Mouse (Mus musculus) midbrain, embryonic 11.5 days (tissue): ENCODE results near the gene Ttc3. TPM values are rescaled to one million over a fixed set of nuclear protein-coding genes. Genes with fewer than 3 reads are reported as not detected.
A peak's percentile ranks its signal among the peaks of the same experiment; 100 is the strongest.
"Not testable (repeated sequence)": the region's sequence is repeated elsewhere in the genome, so short reads cannot be mapped to it uniquely, and the experiment has no call there.

Source experiments
- ATAC-seq: fragments of 200-750 bp; cut with Nextera tagmentation; 2 replicates; pipeline ENCODE4 v1.8.0; 2017; ENCODE audit warnings: moderate TSS enrichment, moderate library complexity; ENCODE audit not compliant: low FRiP score
- DNase-seq: peaks from one replicate; pipeline ENCODE4 v3.0.0; 2015; ENCODE audit warnings: low spot score; ENCODE audit errors: missing footprints
- H3K27ac ChIP-seq: fragments of 300-500 bp; sonication (generic); 2 replicates; pipeline ENCODE4 v1.5.1; 2014; ENCODE audit warnings: low read depth, low read length
- H3K27me3 ChIP-seq: fragments of 300-500 bp; sonication (generic); 2 replicates; pipeline ENCODE4 v1.6.1; 2014; ENCODE audit warnings: mild to moderate bottlenecking, low read length, moderate library complexity, mixed read lengths; ENCODE audit not compliant: control insufficient read depth, insufficient read depth
- H3K36me3 ChIP-seq: fragments of 300-500 bp; sonication (generic); 2 replicates; pipeline ENCODE4 v1.6.1; 2014; ENCODE audit warnings: mild to moderate bottlenecking, low read length, moderate library complexity, mixed read lengths; ENCODE audit not compliant: control insufficient read depth, insufficient read depth
- H3K4me1 ChIP-seq: fragments of 300-500 bp; sonication (generic); 2 replicates; pipeline ENCODE4 v1.6.1; 2014; ENCODE audit warnings: low read length; ENCODE audit not compliant: control insufficient read depth, insufficient read depth
- H3K4me2 ChIP-seq: fragments of 300-500 bp; sonication (generic); 2 replicates; pipeline ENCODE4 v1.6.1; 2014; ENCODE audit warnings: mild to moderate bottlenecking, moderate library complexity
- H3K4me3 ChIP-seq: fragments of 300-500 bp; sonication (generic); 2 replicates; pipeline ENCODE4 v1.5.1; 2014; ENCODE audit warnings: low read depth, low read length
- H3K9ac ChIP-seq: fragments of 300-500 bp; sonication (generic); 2 replicates; pipeline ENCODE4 v1.6.1; 2014; ENCODE audit warnings: low read length
- H3K9me3 ChIP-seq: fragments of 300-500 bp; sonication (generic); 2 replicates; pipeline ENCODE4 v1.6.1; 2016; ENCODE audit warnings: low read length; ENCODE audit not compliant: control insufficient read depth
- WGBS: fragments of 180-500 bp; shearing (Covaris S2); extraction: QIAGEN DNeasy Blood & Tissue Kit; methylation state at CpG from one replicate; pipeline ENCODE4 v1.1.7; 2014; 5-methylcytosine and 5-hydroxymethylcytosine counted together
- polyA plus RNA-seq: library from polyadenylated mRNA; unstranded; fragments of >200 nt; fragmentation: Nextera tagmentation; extraction: Ambion mirVana; gene quantifications from 2 replicates; pipeline ENCODE4 v1.2.1, GENCODE M21; 2014

Gene Ttc3
- polyA plus RNA-seq, 1 experiment from 2014 or later = 489 TPM

DNA sequence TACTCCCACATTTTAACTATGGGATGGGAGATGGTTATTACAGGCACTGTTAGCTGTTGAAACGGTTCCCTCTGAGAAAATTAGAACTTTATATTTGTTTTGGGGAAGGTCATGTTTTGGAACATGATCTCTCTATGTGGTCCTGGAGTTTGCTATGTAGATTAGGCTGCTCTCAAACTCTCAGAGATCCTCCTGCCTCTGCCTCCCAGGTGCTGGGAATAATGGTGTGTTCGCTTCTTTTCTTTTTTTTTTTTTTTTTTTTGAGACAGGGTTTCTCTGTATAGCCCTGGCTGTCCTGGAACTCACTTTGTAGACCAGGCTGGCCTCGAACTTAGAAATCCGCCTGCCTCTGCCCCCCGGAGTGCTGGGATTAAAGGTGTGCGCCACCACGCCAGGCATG lies 95.9 kb downstream of the Ttc3 start:
- DNase-seq, H3K4me1 ChIP-seq, ATAC-seq, H3K9me3 ChIP-seq, H3K4me3 ChIP-seq, H3K27ac ChIP-seq, H3K9ac ChIP-seq, H3K27me3 ChIP-seq, H3K4me2 ChIP-seq: not testable (repeated sequence)
- peaks cover 45% of the 10 kb centered on the region for H3K36me3 ChIP-seq
- 93% methylated on average over 7 of the region's 7 CpGs for WGBS

DNA sequence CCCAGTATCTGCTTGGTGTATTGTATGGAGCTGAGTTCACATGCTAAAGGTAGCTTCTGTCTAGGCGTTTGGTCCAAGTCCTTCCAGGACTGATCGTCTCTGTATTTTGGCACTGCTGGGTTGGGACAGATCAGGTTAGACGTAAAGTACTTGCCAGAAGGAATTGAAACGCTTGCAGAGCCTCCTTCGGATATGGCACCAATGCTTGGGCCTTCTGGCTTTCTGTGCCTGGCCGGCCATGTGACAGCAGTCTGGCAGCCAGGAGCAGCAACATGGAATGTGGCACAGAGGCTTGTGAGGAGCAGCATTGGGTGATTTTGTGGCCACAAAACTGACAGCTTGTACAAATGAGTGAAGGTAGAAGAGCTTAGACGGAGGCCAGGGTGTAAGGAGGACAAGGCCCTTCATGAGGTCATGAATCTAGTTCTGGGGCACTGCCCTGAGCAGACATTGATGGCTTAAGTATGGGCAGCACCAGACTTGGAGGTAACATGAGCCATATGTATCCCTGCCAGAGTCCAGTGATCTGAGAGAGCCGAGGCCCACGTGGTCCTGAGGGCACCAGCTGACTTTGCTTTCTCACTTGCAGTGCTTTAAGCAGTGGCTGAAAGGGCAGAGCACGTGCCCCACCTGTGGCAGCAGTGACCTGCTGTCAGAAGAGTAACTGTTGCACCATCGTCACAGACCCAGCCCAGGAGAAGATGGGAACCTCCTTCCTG lies 97.1 kb downstream of the Ttc3 start:
- DNase-seq (peak; percentile 76), ATAC-seq (no peak)
- no peaks in the 10 kb centered on the region for H3K27me3 ChIP-seq
- WGBS = 94% methylated on average over 11 of the region's 11 CpGs
- H3K9ac ChIP-seq = no peak overlapping the region
- no peak overlapping the region for H3K4me3 ChIP-seq
- no peaks in the 10 kb centered on the region for H3K9me3 ChIP-seq
- peaks cover 38% of the 10 kb centered on the region for H3K36me3 ChIP-seq
- H3K4me2 ChIP-seq = no peak overlapping the region
- no peak overlapping the region for H3K27ac ChIP-seq
- H3K4me1 ChIP-seq = no peaks in the 10 kb centered on the region

DNA sequence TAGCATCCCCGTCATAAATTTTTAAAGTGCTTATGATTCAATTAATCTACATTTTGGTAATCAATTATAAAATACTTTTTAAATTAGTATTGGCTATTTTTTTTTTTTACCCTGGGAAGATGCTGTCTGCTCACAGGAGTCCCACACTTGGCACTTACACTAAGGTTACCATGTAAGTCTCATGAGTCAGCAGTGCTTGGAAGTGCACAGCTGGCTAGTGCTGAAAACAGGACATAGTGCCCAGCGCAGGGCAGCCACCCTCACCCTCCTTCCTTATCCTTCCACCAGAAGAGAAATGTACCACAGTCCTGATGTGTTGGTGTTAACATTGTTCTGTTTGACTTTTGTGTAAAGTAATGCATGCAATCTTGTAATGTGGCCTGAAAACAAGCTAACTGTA lies 98.0 kb downstream of the Ttc3 start:
- Histone ChIP-seq H3K9ac (no peak overlapping the region), H3K9me3 (no peaks in the 10 kb centered on the region), H3K27ac (no peak overlapping the region), H3K36me3 (peaks cover 38% of the 10 kb centered on the region), H3K4me2 (no peak overlapping the region), H3K4me1 (no peaks in the 10 kb centered on the region), H3K27me3 (no peaks in the 10 kb centered on the region), H3K4me3 (no peak overlapping the region)
- WGBS = 95% methylated on average over 2 of the region's 2 CpGs
- ATAC-seq (no peak), DNase-seq (no peak)

- Histone ChIP-seq H3K27me3 (no peaks in the 10 kb centered on the region), H3K9me3 (no peaks in the 10 kb centered on the region), H3K4me1 (no peaks in the 10 kb centered on the region), H3K4me3 (no peak overlapping the region), H3K4me2 (no peak overlapping the region), H3K9ac (no peak overlapping the region), H3K27ac (no peak overlapping the region), H3K36me3 (peaks cover 16% of the 10 kb centered on the region)
- ATAC-seq = no peak
- 74% methylated on average over 8 of the region's 8 CpGs for WGBS
- no peak for DNase-seq
Measured at GRCm38 (mm10) chr16:94472515-94472951, 102.1 kb downstream of the Ttc3 start.

DNA sequence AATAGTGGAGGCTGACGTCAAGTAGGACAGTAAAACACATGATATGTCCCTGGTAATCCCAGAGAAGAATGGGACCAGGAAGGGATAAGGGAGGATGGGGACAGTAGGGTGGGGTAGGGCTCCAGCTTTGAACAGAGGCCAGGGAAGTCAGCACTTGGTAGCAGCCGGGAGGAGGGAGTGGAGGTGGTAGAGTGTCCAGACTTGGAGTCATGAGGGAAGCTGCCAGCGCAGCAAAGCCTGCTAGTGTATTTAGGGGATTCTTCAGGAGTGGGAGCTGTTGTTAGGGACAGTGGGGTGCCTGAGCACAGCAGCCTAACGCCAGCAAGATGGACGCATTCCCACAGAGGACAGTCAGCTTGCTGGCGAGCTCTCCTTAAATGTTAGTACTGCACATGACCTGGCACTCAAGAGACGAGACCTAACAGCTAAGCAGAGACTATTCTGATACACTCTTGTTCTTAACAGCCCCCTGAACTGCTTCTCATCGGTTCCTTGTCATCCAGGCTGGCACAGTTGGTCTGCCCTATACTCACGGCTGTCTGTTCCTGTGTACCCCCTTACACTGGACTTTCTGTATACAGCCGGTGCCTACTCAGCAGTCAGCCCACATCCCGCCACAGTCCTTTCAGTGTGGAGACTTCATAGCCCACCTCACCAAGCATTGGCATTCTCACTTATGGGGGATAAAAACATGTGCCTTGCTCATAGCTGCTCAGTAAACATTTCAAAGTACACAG lies 102.8 kb downstream of the Ttc3 start:
- no peaks in the 10 kb centered on the region for H3K27me3 ChIP-seq
- H3K4me1 ChIP-seq = no peaks in the 10 kb centered on the region
- H3K36me3 ChIP-seq = peaks cover 10% of the 10 kb centered on the region
- DNase-seq (no peak), ATAC-seq (no peak; the same call in 1 of the 2 replicates)
- no peak overlapping the region for H3K9ac ChIP-seq
- H3K27ac ChIP-seq = no peak overlapping the region
- no peak overlapping the region for H3K4me2 ChIP-seq
- H3K9me3 ChIP-seq = no peaks in the 10 kb centered on the region
- no peak overlapping the region for H3K4me3 ChIP-seq
- WGBS = 84% methylated on average over 11 of the region's 11 CpGs

- ATAC-seq (no peak), DNase-seq (no peak)
- Histone ChIP-seq H3K27ac (no peak overlapping the region), H3K36me3 (no peaks in the 10 kb centered on the region), H3K4me2 (no peak overlapping the region), H3K9me3 (no peaks in the 10 kb centered on the region), H3K9ac (no peak overlapping the region), H3K4me1 (no peaks in the 10 kb centered on the region), H3K27me3 (no peaks in the 10 kb centered on the region), H3K4me3 (no peak overlapping the region)
- WGBS = 85% methylated on average over 11 of the region's 11 CpGs
Measured at GRCm38 (mm10) chr16:94484752-94485535, 114.5 kb downstream of the Ttc3 start.

- no peaks in the 10 kb centered on the region for H3K9me3 ChIP-seq
- no peak overlapping the region for H3K9ac ChIP-seq
- H3K4me1 ChIP-seq = no peaks in the 10 kb centered on the region
- DNase-seq (no peak), ATAC-seq (no peak)
- WGBS = 89% methylated on average over 5 of the region's 5 CpGs
- H3K27ac ChIP-seq = no peak overlapping the region
- no peak overlapping the region for H3K4me2 ChIP-seq
- no peaks in the 10 kb centered on the region for H3K27me3 ChIP-seq
- no peaks in the 10 kb centered on the region for H3K36me3 ChIP-seq
- no peak overlapping the region for H3K4me3 ChIP-seq
Measured at GRCm38 (mm10) chr16:94487341-94487740, 116.9 kb downstream of the Ttc3 start.

GRCm38 (mm10) chr16:94489326-94489725 lies 118.9 kb downstream of the Ttc3 start:
- Histone ChIP-seq H3K27me3 (no peaks in the 10 kb centered on the region), H3K9ac (no peak overlapping the region), H3K4me1 (no peaks in the 10 kb centered on the region), H3K4me3 (no peak overlapping the region), H3K36me3 (no peaks in the 10 kb centered on the region), H3K27ac (no peak overlapping the region), H3K4me2 (no peak overlapping the region), H3K9me3 (no peaks in the 10 kb centered on the region)
- ATAC-seq (no peak), DNase-seq (no peak)
- WGBS = 91% methylated on average over 5 of the region's 5 CpGs

- not testable (repeated sequence) for DNase-seq, H3K27ac ChIP-seq, H3K9ac ChIP-seq, H3K9me3 ChIP-seq, ATAC-seq, H3K27me3 ChIP-seq, H3K4me1 ChIP-seq, H3K4me3 ChIP-seq, H3K4me2 ChIP-seq
- H3K36me3 ChIP-seq = peaks cover 16% of the 10 kb centered on the region
- WGBS = 90% methylated on average over 7 of the region's 7 CpGs
Measured at GRCm38 (mm10) chr16:94497176-94497575, 126.8 kb downstream of the Ttc3 start.
